Mouse (Mus musculus) stomach, embryonic 15.5 days (tissue): ENCODE data around the gene Rbm5. TPM values are rescaled to one million over a fixed set of nuclear protein-coding genes. Genes with fewer than 3 reads are reported as not detected.

Source experiments
- ATAC-seq: fragments of 200-750 bp; cut with Nextera tagmentation; 2 replicates; pipeline ENCODE4 v1.8.0; 2017; ENCODE audit warnings: low read depth, moderate number of reproducible peaks, moderate TSS enrichment; ENCODE audit not compliant: insufficient read depth, low FRiP score
- H3K27ac ChIP-seq: fragments of 300-500 bp; sonication (generic); 2 replicates; pipeline ENCODE4 v1.5.1; 2015; ENCODE audit warnings: mild to moderate bottlenecking, inconsistent platforms
- H3K27me3 ChIP-seq: fragments of 300-500 bp; sonication (generic); replicated peaks from 2 replicates; pipeline ENCODE4 v1.6.1; 2015; ENCODE audit warnings: inconsistent platforms
- H3K36me3 ChIP-seq: fragments of 300-500 bp; sonication (generic); 2 replicates; pipeline ENCODE4 v1.6.1; 2015; ENCODE audit warnings: inconsistent platforms
- H3K4me1 ChIP-seq: fragments of 300-500 bp; sonication (generic); 2 replicates; pipeline ENCODE4 v1.6.1; 2015; ENCODE audit warnings: inconsistent platforms
- H3K4me2 ChIP-seq: fragments of 300-500 bp; sonication (generic); 2 replicates; pipeline ENCODE4 v1.6.1; 2015; ENCODE audit warnings: mild to moderate bottlenecking, inconsistent platforms
- H3K4me3 ChIP-seq: fragments of 300-500 bp; sonication (generic); replicated peaks from 2 replicates; pipeline ENCODE4 v1.5.1; 2015; ENCODE audit warnings: inconsistent platforms
- H3K9ac ChIP-seq: fragments of 300-500 bp; sonication (generic); 2 replicates; pipeline ENCODE4 v1.6.1; 2015; ENCODE audit warnings: inconsistent platforms
- H3K9me3 ChIP-seq: fragments of 300-500 bp; sonication (generic); 2 replicates; pipeline ENCODE4 v1.6.1; 2016; ENCODE audit warnings: inconsistent platforms
- WGBS: fragments of 180-500 bp; shearing (Covaris S2); methylation state at CpG from one replicate; pipeline ENCODE4 v1.1.7; 2015; 5-methylcytosine and 5-hydroxymethylcytosine counted together
- polyA plus RNA-seq: library from polyadenylated mRNA; unstranded; fragments of >200 nt; fragmentation: Nextera tagmentation; extraction: Ambion mirVana; gene quantifications from 2 replicates; pipeline ENCODE4 v1.2.1, GENCODE M21; 2015

Rbm5 gene
- polyA plus RNA-seq, 1 experiment from 2014 or later = 185 TPM

GRCm38 (mm10) chr9:107728919-107729670 lies 41.7 kb downstream of the Rbm5 start:
- no peaks in the 10 kb centered on the region for H3K27me3 ChIP-seq
- WGBS = 65% methylated on average over 6 of the region's 6 CpGs
- H3K4me3 ChIP-seq = no peak overlapping the region
- H3K9me3 ChIP-seq = no peaks in the 10 kb centered on the region
- no peak overlapping the region for H3K9ac ChIP-seq
- no peak overlapping the region for H3K4me2 ChIP-seq
- H3K36me3 ChIP-seq = no peaks in the 10 kb centered on the region
- no peak overlapping the region for H3K27ac ChIP-seq
- no peak for ATAC-seq
- H3K4me1 ChIP-seq = peaks cover 14% of the 10 kb centered on the region

GRCm38 (mm10) chr9:107727041-107727440 lies 43.8 kb downstream of the Rbm5 start:
- 49% methylated on average over 3 of the region's 3 CpGs for WGBS
- H3K27me3 ChIP-seq = no peaks in the 10 kb centered on the region
- H3K27ac ChIP-seq = no peak overlapping the region
- ATAC-seq = no peak
- H3K4me3 ChIP-seq = no peak overlapping the region
- no peak overlapping the region for H3K9ac ChIP-seq
- H3K36me3 ChIP-seq = no peaks in the 10 kb centered on the region
- no peaks in the 10 kb centered on the region for H3K9me3 ChIP-seq
- no peak overlapping the region for H3K4me2 ChIP-seq
- H3K4me1 ChIP-seq = peaks cover 34% of the 10 kb centered on the region

GRCm38 (mm10) chr9:107724796-107725195 lies 46.0 kb downstream of the Rbm5 start:
- Histone ChIP-seq H3K9me3 (no peaks in the 10 kb centered on the region), H3K4me3 (no peak overlapping the region), H3K4me2 (no peak overlapping the region), H3K36me3 (no peaks in the 10 kb centered on the region), H3K9ac (no peak overlapping the region), H3K4me1 (peaks cover 41% of the 10 kb centered on the region), H3K27me3 (no peaks in the 10 kb centered on the region), H3K27ac (peak overlapping the region; percentile 80)
- ATAC-seq = no peak
- WGBS = 91% methylated on average over 1 of the region's 1 CpGs

- 4% methylated on average over 11 of the region's 11 CpGs for WGBS
- no peaks in the 10 kb centered on the region for H3K36me3 ChIP-seq
- ATAC-seq = peak; percentile 9; the same call in 1 of the 2 replicates
- H3K4me3 ChIP-seq = no peak overlapping the region
- H3K27ac ChIP-seq = peak overlapping the region; percentile 80
- no peak overlapping the region for H3K9ac ChIP-seq
- peaks cover 41% of the 10 kb centered on the region for H3K4me1 ChIP-seq
- no peaks in the 10 kb centered on the region for H3K27me3 ChIP-seq
- H3K4me2 ChIP-seq = peak overlapping the region; percentile 44
- H3K9me3 ChIP-seq = no peaks in the 10 kb centered on the region
Observed at GRCm38 (mm10) chr9:107723794-107724531, 46.8 kb downstream of the Rbm5 start.

- Histone ChIP-seq H3K4me3 (no peak overlapping the region), H3K9ac (no peak overlapping the region), H3K9me3 (no peaks in the 10 kb centered on the region), H3K36me3 (no peaks in the 10 kb centered on the region), H3K4me1 (peaks cover 41% of the 10 kb centered on the region), H3K27me3 (no peaks in the 10 kb centered on the region), H3K27ac (peak overlapping the region; percentile 80), H3K4me2 (peak overlapping the region; percentile 44)
- peak; percentile 74 for ATAC-seq
- WGBS = 33% methylated on average over 6 of the region's 6 CpGs
Observed at GRCm38 (mm10) chr9:107723292-107723691, 47.5 kb downstream of the Rbm5 start.

- no peak for ATAC-seq
- WGBS = 78% methylated on average over 10 of the region's 10 CpGs
- Histone ChIP-seq H3K27me3 (no peaks in the 10 kb centered on the region), H3K9ac (no peak overlapping the region), H3K36me3 (no peaks in the 10 kb centered on the region), H3K4me2 (no peak overlapping the region), H3K9me3 (no peaks in the 10 kb centered on the region), H3K4me1 (peaks cover 52% of the 10 kb centered on the region), H3K27ac (no peak overlapping the region), H3K4me3 (no peak overlapping the region)
Observed at GRCm38 (mm10) chr9:107718781-107719540, 51.8 kb downstream of the Rbm5 start.

GRCm38 (mm10) chr9:107716951-107717350 lies 53.8 kb downstream of the Rbm5 start:
- Histone ChIP-seq H3K4me1 (peaks cover 37% of the 10 kb centered on the region), H3K27me3 (no peaks in the 10 kb centered on the region), H3K9me3 (no peaks in the 10 kb centered on the region), H3K9ac (no peak overlapping the region), H3K27ac (peak overlapping the region; percentile 52; the same call in 1 of the 2 replicates), H3K4me2 (no peak overlapping the region), H3K4me3 (no peak overlapping the region), H3K36me3 (no peaks in the 10 kb centered on the region)
- peak; percentile 44; the same call in 1 of the 2 replicates for ATAC-seq
- 36% methylated on average over 6 of the region's 6 CpGs for WGBS

GRCm38 (mm10) chr9:107715632-107716031 lies 55.2 kb downstream of the Rbm5 start:
- Histone ChIP-seq H3K27me3 (no peaks in the 10 kb centered on the region), H3K36me3 (no peaks in the 10 kb centered on the region), H3K9me3 (no peaks in the 10 kb centered on the region), H3K4me1 (peaks cover 31% of the 10 kb centered on the region), H3K4me3 (no peak overlapping the region), H3K27ac (peak overlapping the region; percentile 86; the same call in 1 of the 2 replicates), H3K9ac (no peak overlapping the region), H3K4me2 (no peak overlapping the region)
- ATAC-seq = no peak
- WGBS = 81% methylated on average over 2 of the region's 2 CpGs

- Histone ChIP-seq H3K9ac (no peak overlapping the region), H3K4me2 (peak overlapping the region; percentile 28), H3K36me3 (no peaks in the 10 kb centered on the region), H3K27ac (peak overlapping the region; percentile 86), H3K9me3 (no peaks in the 10 kb centered on the region), H3K27me3 (no peaks in the 10 kb centered on the region), H3K4me3 (no peak overlapping the region), H3K4me1 (peaks cover 36% of the 10 kb centered on the region)
- peak; percentile 49 for ATAC-seq
- WGBS = 17% methylated on average over 12 of the region's 12 CpGs
Observed at GRCm38 (mm10) chr9:107714221-107714952, 56.4 kb downstream of the Rbm5 start.

- H3K4me2 ChIP-seq = peak within 1 kb of the TSS; percentile 93
- H3K9me3 ChIP-seq = no peaks in the 10 kb centered on the region
- H3K9ac ChIP-seq = peak within 1 kb of the TSS; percentile 93
- H3K36me3 ChIP-seq = no peaks in the 10 kb centered on the region
- peak within 1 kb of the TSS; percentile 73 for H3K4me3 ChIP-seq
- no peaks in the 10 kb centered on the region for H3K27me3 ChIP-seq
- H3K27ac ChIP-seq = peak within 1 kb of the TSS; percentile 94
- H3K4me1 ChIP-seq = peaks cover 45% of the 10 kb centered on the region
- peak; percentile 81 for ATAC-seq
- WGBS = under 1% methylated on average over 84 of the region's 86 CpGs
Observed at GRCm38 (mm10) chr9:107709697-107710483, 60.9 kb downstream of the Rbm5 start, which contains the start of gene Sema3f. Gene Sema3f, minus strand, starts transcription at chr9:107710475.
